Mouse (Mus musculus): ENCODE results near the gene Tspo. TPM values are rescaled to one million over a fixed set of nuclear protein-coding genes. Genes with fewer than 3 reads are reported as not detected.

Gene Tspo
- polyA plus RNA-seq (2012; rRNA removed): 465 and 584 TPM in 2 replicates

DNA sequence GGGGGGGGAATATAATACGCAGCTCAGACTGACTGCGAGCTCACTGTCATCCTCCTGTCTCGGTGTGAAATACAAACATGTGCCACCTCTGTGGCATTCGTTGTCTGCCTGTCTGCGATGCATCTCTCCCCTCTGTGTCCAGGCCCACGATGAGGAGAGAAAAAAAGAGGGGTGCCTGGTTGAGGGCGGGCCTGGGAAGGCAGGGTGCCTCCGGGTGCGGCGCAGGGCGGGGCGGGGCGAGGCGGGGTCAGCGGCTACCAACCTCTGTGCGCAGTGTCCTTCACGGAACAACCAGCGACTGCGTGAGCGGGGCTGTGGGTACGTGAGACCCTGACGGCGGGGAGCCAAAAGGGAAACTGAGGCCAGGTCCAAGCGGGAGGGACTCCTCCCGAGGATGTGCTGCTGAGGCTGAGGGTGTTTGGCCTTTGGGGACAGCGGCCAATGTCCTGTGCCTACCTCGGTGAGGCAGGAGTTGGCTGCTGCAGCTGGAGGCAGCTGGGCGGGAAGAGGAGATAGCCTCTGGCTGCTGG lies at the start of gene Tspo, which contains the start of gene Mcat:
Gene Tspo, plus strand, starts transcription at position 266 of the 530 bp plus-strand sequence.
Gene Mcat, minus strand, starts transcription at position 461 of the 530 bp plus-strand sequence.
- WGBS: under 1% methylated on average over 28 of the region's 28 CpGs
- H3K27me3 ChIP-seq (ENCODE audit: control insufficient read depth, insufficient read depth, low read length): no peaks in the 10 kb centered on the region
- H3K4me3 ChIP-seq (ENCODE audit: control insufficient read depth, insufficient read depth, low read length): peak within 1 kb of the TSS; percentile 93
- TF ChIP-seq POLR2A (IDR thresholded peaks at IDR 0.05; ENCODE audit: control insufficient read depth, extremely low read depth, insufficient read depth, low read length, poor library complexity) (peak; percentile 56), CTCF (IDR thresholded peaks at IDR 0.05; ENCODE audit: borderline replicate concordance, control insufficient read depth, extremely low read depth, insufficient read depth, low read length, poor library complexity) (peak; percentile 34; the same call in 1 of the 2 replicates)
- DNase-seq: peak; percentile 79
- peak within 1 kb of the TSS; percentile 86 for H3K27ac ChIP-seq (ENCODE audit: control insufficient read depth, insufficient read depth, low read length)
- H3K36me3 ChIP-seq (ENCODE audit: control insufficient read depth, insufficient read depth, low read length): no peaks in the 10 kb centered on the region
- peaks cover 21% of the 10 kb centered on the region for H3K4me1 ChIP-seq (replicated peaks; ENCODE audit: control insufficient read depth, insufficient read depth, low read length)

DNA sequence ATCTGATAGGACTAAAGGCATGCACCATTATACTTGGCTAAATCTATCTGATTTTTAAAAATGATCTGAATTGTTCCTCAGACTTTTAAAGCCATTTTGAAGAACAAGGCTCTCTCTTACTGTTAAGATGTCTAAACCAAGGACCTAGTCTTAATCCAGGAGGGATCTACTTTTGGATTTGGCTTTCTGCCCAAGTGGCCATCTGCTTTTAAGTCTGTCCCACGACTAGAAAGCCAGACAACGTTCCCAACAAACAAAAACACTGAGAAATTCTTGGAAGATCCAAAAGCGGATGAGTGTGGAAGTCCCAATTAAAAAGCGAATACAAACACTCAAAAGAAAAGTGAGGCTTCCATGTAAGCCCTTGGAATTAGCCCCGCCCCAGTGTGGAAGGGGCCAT lies 48.4 kb upstream of the Tspo start:
- no peak for TF ChIP-seq POLR2A (IDR thresholded peaks at IDR 0.05; ENCODE audit: control insufficient read depth, extremely low read depth, insufficient read depth, low read length, poor library complexity)
- TF ChIP-seq CTCF (IDR thresholded peaks at IDR 0.05; ENCODE audit: borderline replicate concordance, control insufficient read depth, extremely low read depth, insufficient read depth, low read length, poor library complexity): no peak
- H3K27me3 ChIP-seq (ENCODE audit: control insufficient read depth, insufficient read depth, low read length): no peaks in the 10 kb centered on the region
- H3K27ac ChIP-seq (ENCODE audit: control insufficient read depth, insufficient read depth, low read length): no peak overlapping the region
- DNase-seq: no peak
- H3K4me3 ChIP-seq (ENCODE audit: control insufficient read depth, insufficient read depth, low read length): no peak overlapping the region
- no peaks in the 10 kb centered on the region for H3K36me3 ChIP-seq (ENCODE audit: control insufficient read depth, insufficient read depth, low read length)
- peaks cover 3% of the 10 kb centered on the region for H3K4me1 ChIP-seq (replicated peaks; ENCODE audit: control insufficient read depth, insufficient read depth, low read length)
- WGBS: 81% methylated on average over 5 of the region's 5 CpGs

DNA sequence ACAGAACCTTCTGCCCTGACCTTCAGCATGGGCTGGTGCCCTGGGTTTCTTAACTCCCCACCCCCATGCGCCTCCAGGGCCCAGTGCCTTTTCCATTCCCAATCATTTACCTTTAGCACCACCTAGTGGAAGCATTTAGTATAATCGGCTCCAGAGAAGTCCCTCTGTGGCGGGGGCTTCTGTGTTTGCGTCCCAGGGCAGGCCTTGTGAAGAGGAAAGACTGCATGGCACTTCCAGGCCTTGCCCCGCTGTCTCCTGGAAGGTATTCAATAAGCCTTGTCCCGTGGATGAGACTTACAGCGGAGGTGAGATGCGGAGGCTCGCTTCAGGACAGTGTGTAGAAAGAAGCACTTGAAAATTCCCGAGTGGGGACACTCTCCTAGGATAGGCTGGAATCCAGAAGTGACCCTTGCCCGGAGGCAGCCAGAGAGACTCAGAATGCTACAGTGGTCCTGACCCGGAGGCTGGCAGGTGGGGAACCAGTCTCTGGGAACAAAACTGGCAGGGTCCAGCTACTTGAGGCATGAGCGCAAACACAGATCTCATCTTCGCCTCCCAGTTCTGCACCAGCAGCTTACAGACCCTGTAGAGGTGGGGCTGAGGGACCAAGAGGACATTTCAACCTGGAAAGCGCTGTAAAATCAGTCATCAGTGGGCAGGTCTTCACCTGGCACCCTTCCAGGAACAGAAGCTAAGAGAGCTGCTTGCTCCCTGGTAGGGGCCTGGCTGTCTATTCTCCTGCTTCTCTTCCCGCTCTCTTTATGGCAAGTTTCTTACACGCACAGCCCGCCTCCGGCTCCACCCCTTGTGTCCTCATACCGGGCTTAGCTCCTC lies 45.0 kb upstream of the Tspo start:
- peak; percentile 75; the same call in 1 of the 2 replicates for TF ChIP-seq CTCF (IDR thresholded peaks at IDR 0.05; ENCODE audit: borderline replicate concordance, control insufficient read depth, extremely low read depth, insufficient read depth, low read length, poor library complexity)
- TF ChIP-seq POLR2A (IDR thresholded peaks at IDR 0.05; ENCODE audit: control insufficient read depth, extremely low read depth, insufficient read depth, low read length, poor library complexity): no peak
- Histone ChIP-seq H3K4me1 (replicated peaks; ENCODE audit: control insufficient read depth, insufficient read depth, low read length) (no peaks in the 10 kb centered on the region), H3K4me3 (ENCODE audit: control insufficient read depth, insufficient read depth, low read length) (no peak overlapping the region), H3K36me3 (ENCODE audit: control insufficient read depth, insufficient read depth, low read length) (no peaks in the 10 kb centered on the region), H3K27me3 (ENCODE audit: control insufficient read depth, insufficient read depth, low read length) (no peaks in the 10 kb centered on the region), H3K27ac (ENCODE audit: control insufficient read depth, insufficient read depth, low read length) (no peak overlapping the region)
- peak; percentile 61 for DNase-seq
- WGBS: 49% methylated on average over 20 of the region's 20 CpGs

DNA sequence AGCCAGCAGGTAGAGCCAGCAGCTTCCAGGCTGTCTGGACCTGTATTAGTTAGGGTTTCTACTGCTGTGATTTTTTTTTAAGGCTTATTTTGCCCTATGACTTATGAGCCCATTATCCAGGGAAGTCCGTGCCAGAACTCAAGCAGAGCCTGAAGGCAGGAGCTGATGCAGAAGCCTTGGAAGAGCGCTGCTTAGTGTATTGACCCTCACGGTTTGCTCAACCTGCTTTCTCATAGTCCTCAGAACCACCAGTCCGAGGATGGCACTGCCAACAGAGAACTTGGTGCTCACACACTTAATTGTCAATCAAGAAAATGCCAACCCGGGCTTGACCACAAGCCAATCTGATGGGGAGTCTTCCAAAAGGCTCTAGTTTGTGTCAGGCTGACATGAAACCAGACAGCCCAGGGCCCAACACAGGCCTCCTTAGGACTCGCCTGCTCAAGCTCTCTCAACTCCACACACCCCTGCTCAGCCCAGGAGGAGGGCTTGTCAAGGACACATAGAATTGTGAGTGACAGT lies 42.5 kb upstream of the Tspo start:
- no peaks in the 10 kb centered on the region for H3K4me1 ChIP-seq (replicated peaks; ENCODE audit: control insufficient read depth, insufficient read depth, low read length)
- DNase-seq: no peak

DNA sequence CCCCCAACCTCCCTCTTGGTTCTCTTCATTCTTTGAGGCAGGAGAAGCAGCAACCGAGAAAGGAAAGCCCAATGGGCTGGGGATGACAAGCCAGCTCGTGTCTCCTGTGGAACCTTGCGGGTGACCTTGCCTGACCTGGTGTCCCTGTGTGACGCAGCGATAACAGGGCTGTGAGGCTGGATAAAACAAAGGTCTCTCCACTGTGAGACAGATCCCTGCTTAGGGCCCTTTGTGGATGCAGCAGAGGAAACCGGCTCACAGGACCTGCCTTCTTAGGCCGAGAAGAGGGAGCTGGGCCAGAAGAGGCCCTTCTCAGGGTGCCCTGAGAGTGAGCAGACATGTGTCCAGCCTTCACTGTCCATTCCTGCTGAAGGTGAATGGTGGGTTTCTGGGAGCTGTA lies 40.2 kb upstream of the Tspo start:
- H3K27ac ChIP-seq (ENCODE audit: control insufficient read depth, insufficient read depth, low read length): no peak overlapping the region
- no peak overlapping the region for H3K4me3 ChIP-seq (ENCODE audit: control insufficient read depth, insufficient read depth, low read length)
- no peaks in the 10 kb centered on the region for H3K36me3 ChIP-seq (ENCODE audit: control insufficient read depth, insufficient read depth, low read length)
- peaks cover 6% of the 10 kb centered on the region; the same call in 1 of the 2 replicates for H3K4me1 ChIP-seq (replicated peaks; ENCODE audit: control insufficient read depth, insufficient read depth, low read length)
- 81% methylated on average over 7 of the region's 7 CpGs for WGBS
- peaks cover 2% of the 10 kb centered on the region; the same call in 1 of the 2 replicates for H3K27me3 ChIP-seq (ENCODE audit: control insufficient read depth, insufficient read depth, low read length)
- TF ChIP-seq CTCF (IDR thresholded peaks at IDR 0.05; ENCODE audit: borderline replicate concordance, control insufficient read depth, extremely low read depth, insufficient read depth, low read length, poor library complexity) (0 out of 2 replicates have a peak, but pooled peaks have one; percentile 6), POLR2A (IDR thresholded peaks at IDR 0.05; ENCODE audit: control insufficient read depth, extremely low read depth, insufficient read depth, low read length, poor library complexity) (no peak)
- no peak for DNase-seq

More for the DNA sequence above, 42.5 kb upstream of the Tspo start:
- no peak for TF ChIP-seq POLR2A (IDR thresholded peaks at IDR 0.05; ENCODE audit: control insufficient read depth, extremely low read depth, insufficient read depth, low read length, poor library complexity)
- no peak for TF ChIP-seq CTCF (IDR thresholded peaks at IDR 0.05; ENCODE audit: borderline replicate concordance, control insufficient read depth, extremely low read depth, insufficient read depth, low read length, poor library complexity)
- Histone ChIP-seq H3K36me3 (ENCODE audit: control insufficient read depth, insufficient read depth, low read length) (no peaks in the 10 kb centered on the region), H3K27ac (ENCODE audit: control insufficient read depth, insufficient read depth, low read length) (no peak overlapping the region), H3K4me3 (ENCODE audit: control insufficient read depth, insufficient read depth, low read length) (no peak overlapping the region), H3K27me3 (ENCODE audit: control insufficient read depth, insufficient read depth, low read length) (no peaks in the 10 kb centered on the region; the same call in 1 of the 2 replicates)
- WGBS: 86% methylated on average over 6 of the region's 6 CpGs

DNA sequence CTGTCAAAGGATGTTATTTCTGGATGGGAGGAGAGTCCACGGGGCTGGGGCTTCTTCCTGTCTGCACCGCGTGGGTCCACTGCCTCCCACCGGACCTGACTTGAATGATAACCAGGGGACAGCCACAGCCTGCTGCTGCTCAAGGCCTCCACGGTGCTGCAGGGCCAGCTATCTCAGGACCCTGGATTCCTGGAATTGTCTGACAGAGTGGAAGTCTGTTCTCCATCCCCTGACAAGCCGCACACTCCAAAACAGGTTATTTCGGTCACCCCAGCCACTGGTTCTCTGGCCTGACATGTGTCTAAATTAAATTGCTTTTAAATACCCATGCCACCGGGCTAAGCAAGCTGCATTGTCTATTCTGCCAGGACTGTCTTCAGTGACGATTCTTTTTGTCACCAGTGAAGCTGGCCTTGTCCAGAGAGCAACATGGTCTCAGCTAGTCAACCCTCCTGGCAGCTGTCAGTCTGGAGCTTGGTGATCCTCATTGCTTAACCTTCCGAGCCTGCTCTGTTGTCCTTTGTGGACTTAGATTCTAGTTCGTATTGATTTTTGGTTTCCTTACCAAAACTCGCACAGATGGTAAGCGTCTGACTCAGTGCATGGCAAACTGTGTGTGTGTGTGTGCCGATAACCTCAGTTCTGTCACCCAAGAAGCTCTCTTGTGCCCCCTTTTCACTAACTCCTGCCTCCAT lies 39.6 kb upstream of the Tspo start:
- TF ChIP-seq CTCF (IDR thresholded peaks at IDR 0.05; ENCODE audit: borderline replicate concordance, control insufficient read depth, extremely low read depth, insufficient read depth, low read length, poor library complexity) (no peak), POLR2A (IDR thresholded peaks at IDR 0.05; ENCODE audit: control insufficient read depth, extremely low read depth, insufficient read depth, low read length, poor library complexity) (no peak)
- Histone ChIP-seq H3K27ac (ENCODE audit: control insufficient read depth, insufficient read depth, low read length) (no peak overlapping the region), H3K36me3 (ENCODE audit: control insufficient read depth, insufficient read depth, low read length) (no peaks in the 10 kb centered on the region), H3K4me3 (ENCODE audit: control insufficient read depth, insufficient read depth, low read length) (no peak overlapping the region), H3K4me1 (replicated peaks; ENCODE audit: control insufficient read depth, insufficient read depth, low read length) (peaks cover 6% of the 10 kb centered on the region; the same call in 1 of the 2 replicates), H3K27me3 (ENCODE audit: control insufficient read depth, insufficient read depth, low read length) (peaks cover 2% of the 10 kb centered on the region; the same call in 1 of the 2 replicates)
- DNase-seq: no peak
- 82% methylated on average over 14 of the region's 14 CpGs for WGBS
